Mouse (Mus musculus) C2C12 (cell line): ENCODE measurements around the gene Cntn4.

Experiments
- CTCF ChIP-seq: IDR thresholded peaks from one replicate; pipeline ENCODE4 v1.5.1; 2011; ENCODE audit not compliant: control insufficient read depth, insufficient read depth, insufficient read length
- MAX ChIP-seq: IDR thresholded peaks from one replicate; pipeline ENCODE4 v1.6.1; 2011; ENCODE audit warnings: mild to moderate bottlenecking, control low read depth
- MYOD1 ChIP-seq: IDR thresholded peaks from one replicate; pipeline ENCODE4 v1.6.1; 2011; ENCODE audit warnings: low read depth; ENCODE audit not compliant: control insufficient read depth, insufficient read length
- USF1 ChIP-seq: IDR thresholded peaks from one replicate; pipeline ENCODE4 v1.6.1; 2011; ENCODE audit warnings: low read depth, mild to moderate bottlenecking, control low read depth, moderate library complexity

GRCm38 (mm10) chr6:106013018-106013417 lies 335.6 kb downstream of the Cntn4 start:
- TF ChIP-seq MYOD1 (no peak), CTCF (no peak), USF1 (no peak), MAX (no peak)
